Mouse (Mus musculus) limb, embryonic 12.5 days (tissue): ENCODE results near the gene Tmem200a. TPM values are rescaled to one million over a fixed set of nuclear protein-coding genes. Genes with fewer than 3 reads are reported as not detected.

Experiments
- ATAC-seq: fragments of 200-750 bp; cut with Nextera tagmentation; 2 replicates; pipeline ENCODE4 v1.8.0; 2017; ENCODE audit warnings: low read depth, moderate TSS enrichment; ENCODE audit not compliant: insufficient number of reproducible peaks, insufficient read depth, low FRiP score, low TSS enrichment
- H3K27ac ChIP-seq: fragments of 300-500 bp; sonication (generic); 2 replicates; pipeline ENCODE4 v1.5.1; 2016; ENCODE audit warnings: mild to moderate bottlenecking, moderate library complexity
- H3K27me3 ChIP-seq: fragments of 300-500 bp; sonication (generic); 2 replicates; pipeline ENCODE4 v1.6.1; 2016; ENCODE audit warnings: mild to moderate bottlenecking, moderate library complexity
- H3K36me3 ChIP-seq: fragments of 300-500 bp; sonication (generic); 2 replicates; pipeline ENCODE4 v1.6.1; 2016; ENCODE audit warnings: mild to moderate bottlenecking, moderate library complexity
- H3K4me1 ChIP-seq: fragments of 300-500 bp; sonication (generic); replicated peaks from 2 replicates; pipeline ENCODE4 v1.6.1; 2016
- H3K4me2 ChIP-seq: fragments of 300-500 bp; sonication (generic); 2 replicates; pipeline ENCODE4 v1.6.1; 2016; ENCODE audit warnings: mild to moderate bottlenecking, moderate library complexity
- H3K4me3 ChIP-seq: fragments of 300-500 bp; sonication (generic); replicated peaks from 2 replicates; pipeline ENCODE4 v1.5.1; 2016; ENCODE audit warnings: mild to moderate bottlenecking
- H3K9ac ChIP-seq: fragments of 300-500 bp; sonication (generic); replicated peaks from 2 replicates; pipeline ENCODE4 v1.6.1; 2016; ENCODE audit warnings: mild to moderate bottlenecking, moderate library complexity
- H3K9me3 ChIP-seq: fragments of 300-500 bp; sonication (generic); 2 replicates; pipeline ENCODE4 v1.6.1; 2016; ENCODE audit warnings: mild to moderate bottlenecking, moderate library complexity
- WGBS: fragments of 180-500 bp; shearing (Covaris S2); methylation state at CpG from one replicate; pipeline ENCODE4 v1.1.7; 2016; 5-methylcytosine and 5-hydroxymethylcytosine counted together
- polyA plus RNA-seq: library from polyadenylated mRNA; unstranded; fragments of >200 nt; fragmentation: Nextera tagmentation; extraction: Ambion mirVana; gene quantifications from 2 replicates; pipeline ENCODE4 v1.2.1, GENCODE M21; 2016

Tmem200a gene
- polyA plus RNA-seq, 1 experiment from 2014 or later: 12.4 TPM

GRCm38 (mm10) chr10:25877731-25878130 is 201.1 kb downstream of the Tmem200a start:
- Histone ChIP-seq H3K4me2 (no peak overlapping the region), H3K27ac (no peak overlapping the region), H3K9ac (no peak overlapping the region), H3K9me3 (no peaks in the 10 kb centered on the region), H3K36me3 (no peaks in the 10 kb centered on the region), H3K27me3 (no peaks in the 10 kb centered on the region), H3K4me3 (no peak overlapping the region), H3K4me1 (0 out of 2 replicates have a peak, but pooled peaks cover 5% of the 10 kb centered on the region)
- no peak for ATAC-seq
- WGBS: 76% methylated on average over 2 of the region's 2 CpGs

- WGBS: 70% methylated on average over 3 of the region's 3 CpGs
- Histone ChIP-seq H3K9ac (no peak overlapping the region), H3K27ac (no peak overlapping the region), H3K4me3 (no peak overlapping the region), H3K27me3 (no peaks in the 10 kb centered on the region), H3K9me3 (no peaks in the 10 kb centered on the region), H3K4me2 (no peak overlapping the region), H3K36me3 (no peaks in the 10 kb centered on the region), H3K4me1 (no peaks in the 10 kb centered on the region)
- ATAC-seq: no peak
Measured at GRCm38 (mm10) chr10:25876809-25877208, 202.0 kb downstream of the Tmem200a start.

GRCm38 (mm10) chr10:25868739-25869138 is 210.1 kb downstream of the Tmem200a start:
- no peak overlapping the region for H3K9ac ChIP-seq
- H3K4me2 ChIP-seq: no peak overlapping the region
- no peak overlapping the region for H3K4me3 ChIP-seq
- no peak overlapping the region for H3K27ac ChIP-seq
- no peak for ATAC-seq
- no peaks in the 10 kb centered on the region for H3K4me1 ChIP-seq
- 57% methylated on average over 6 of the region's 6 CpGs for WGBS
- H3K9me3 ChIP-seq: no peaks in the 10 kb centered on the region
- no peaks in the 10 kb centered on the region for H3K27me3 ChIP-seq
- no peaks in the 10 kb centered on the region for H3K36me3 ChIP-seq

Other genes starting within 250 kb of the Tmem200a start
- 0.54 and 1.6 TPM in 2 replicates for gene Gm9767, start 797 bp downstream of the Tmem200a start, polyA plus RNA-seq
- not detected in 2 replicates for gene Samd3, start 150.7 kb upstream of the Tmem200a start, polyA plus RNA-seq